ENCODE assay signal across 8 mouse cellular contexts in the genomic region with DNA sequence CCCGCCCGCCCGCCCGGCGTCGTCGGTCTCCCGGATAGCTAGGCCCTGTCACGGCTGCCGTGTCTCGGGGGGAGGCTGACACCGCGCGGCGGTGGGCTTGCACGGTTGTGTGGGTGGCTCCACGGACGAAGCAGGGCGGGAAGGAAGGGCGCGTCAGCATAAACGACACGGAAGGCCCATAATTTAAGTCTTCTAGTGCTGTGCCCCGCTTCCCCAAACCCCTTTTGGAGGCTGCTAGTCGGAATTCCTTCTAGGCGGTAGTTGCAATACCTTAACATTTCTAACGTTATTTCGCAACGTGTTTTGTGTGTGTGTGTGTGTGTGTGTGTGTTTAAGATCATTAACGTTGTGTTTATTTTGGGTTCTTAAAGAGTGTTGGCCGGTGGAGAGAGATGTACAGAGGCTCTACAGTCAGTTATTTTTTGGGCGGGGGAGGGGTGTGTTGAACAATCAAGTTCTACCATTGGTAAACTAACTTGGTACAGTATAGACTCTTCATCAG. TPM values are rescaled to one million over a fixed set of nuclear protein-coding genes. Genes with fewer than 3 reads are reported as not detected.
A peak's percentile ranks its signal among the peaks of the same experiment; 100 is the strongest.
DNase-seq lines count a peak whose midpoint lies in the region; ATAC-seq lines count a peak whose summit lies in the region.

No protein-coding gene starts in this region.

- no peak for DNase-seq in kidney, adult 9 months
- DNase-seq in ES-CJ7 (ENCODE audit: low read depth, low spot score), result peak; percentile 18
- no peak for DNase-seq in natural killer cell, adult 2 months (ENCODE audit: low spot score in 2 of 2)
- no peak for DNase-seq in kidney, postnatal 25 days

- peaks cover 5% of the 10 kb centered on the region; the same call in 1 of the 2 replicates for H3K4me1 ChIP-seq in kidney, embryonic 14.5 days (ENCODE audit: control insufficient read depth, insufficient read depth, low read length)
- H3K4me1 ChIP-seq in embryonic facial prominence, embryonic 15.5 days, result peaks cover 7% of the 10 kb centered on the region
- no peaks in the 10 kb centered on the region for H3K4me1 ChIP-seq in intestine, embryonic 15.5 days (replicated peaks)
- peaks cover 16% of the 10 kb centered on the region for H3K4me1 ChIP-seq in midbrain, embryonic 13.5 days (replicated peaks)

- H3K4me2 ChIP-seq in kidney, embryonic 14.5 days (replicated peaks; ENCODE audit: low read depth, low read length), result peak overlapping the region; percentile 56
- H3K4me2 ChIP-seq in embryonic facial prominence, embryonic 15.5 days (replicated peaks), result peak overlapping the region; percentile 49
- peak overlapping the region; percentile 51 for H3K4me2 ChIP-seq in intestine, embryonic 15.5 days (replicated peaks)
- peak overlapping the region; percentile 75 for H3K4me2 ChIP-seq in midbrain, embryonic 13.5 days (replicated peaks)

- H3K27ac ChIP-seq in kidney, embryonic 14.5 days (ENCODE audit: low read depth, low read length), result peak overlapping the region; percentile 96
- H3K27ac ChIP-seq in embryonic facial prominence, embryonic 15.5 days (replicated peaks), result peak overlapping the region; percentile 96
- H3K27ac ChIP-seq in intestine, embryonic 15.5 days, result peak overlapping the region; percentile 96
- H3K27ac ChIP-seq in midbrain, embryonic 13.5 days, result peak overlapping the region; percentile 95

- no peak for ATAC-seq in kidney, embryonic 14.5 days (ENCODE audit: low FRiP score, low TSS enrichment)
- ATAC-seq in embryonic facial prominence, embryonic 15.5 days (ENCODE audit: insufficient number of reproducible peaks, low FRiP score, low TSS enrichment, low read depth), result no peak; the same call in 1 of the 2 replicates
- ATAC-seq in intestine, embryonic 15.5 days, result no peak; the same call in none of the 2 replicates
- ATAC-seq in midbrain, embryonic 13.5 days, result no peak

- peak overlapping the region; percentile 92 for H3K9ac ChIP-seq in kidney, embryonic 14.5 days (ENCODE audit: low read depth, low read length)
- H3K9ac ChIP-seq in embryonic facial prominence, embryonic 15.5 days, result peak overlapping the region; percentile 90
- H3K9ac ChIP-seq in intestine, embryonic 15.5 days, result peak overlapping the region; percentile 93
- peak overlapping the region; percentile 94 for H3K9ac ChIP-seq in midbrain, embryonic 13.5 days (replicated peaks)

- H3K4me3 ChIP-seq in kidney, embryonic 14.5 days (ENCODE audit: low read length), result peak overlapping the region; percentile 97
- H3K4me3 ChIP-seq in embryonic facial prominence, embryonic 15.5 days (replicated peaks), result peak overlapping the region; percentile 88
- peak overlapping the region; percentile 94 for H3K4me3 ChIP-seq in intestine, embryonic 15.5 days (replicated peaks)
- H3K4me3 ChIP-seq in midbrain, embryonic 13.5 days (replicated peaks), result peak overlapping the region; percentile 98

- peaks cover 3% of the 10 kb centered on the region; the same call in 1 of the 2 replicates for H3K36me3 ChIP-seq in kidney, embryonic 14.5 days (ENCODE audit: control insufficient read depth, insufficient read depth, low read length)
- no peaks in the 10 kb centered on the region for H3K36me3 ChIP-seq in embryonic facial prominence, embryonic 15.5 days
- no peaks in the 10 kb centered on the region for H3K36me3 ChIP-seq in intestine, embryonic 15.5 days
- H3K36me3 ChIP-seq in midbrain, embryonic 13.5 days, result peaks cover 3% of the 10 kb centered on the region; the same call in 1 of the 2 replicates

- no peaks in the 10 kb centered on the region for H3K9me3 ChIP-seq in kidney, embryonic 14.5 days (ENCODE audit: control insufficient read depth, low read length)
- H3K9me3 ChIP-seq in embryonic facial prominence, embryonic 15.5 days (replicated peaks), result no peaks in the 10 kb centered on the region
- no peaks in the 10 kb centered on the region for H3K9me3 ChIP-seq in intestine, embryonic 15.5 days
- no peaks in the 10 kb centered on the region for H3K9me3 ChIP-seq in midbrain, embryonic 13.5 days

- 0% methylated on average over 32 of the region's 32 CpGs for WGBS in kidney, embryonic 14.5 days
- WGBS in embryonic facial prominence, embryonic 15.5 days, result 0% methylated on average over 25 of the region's 32 CpGs
- WGBS in intestine, embryonic 15.5 days, result under 1% methylated on average over 32 of the region's 32 CpGs
- under 1% methylated on average over 32 of the region's 32 CpGs for WGBS in midbrain, embryonic 13.5 days

- no peaks in the 10 kb centered on the region for H3K27me3 ChIP-seq in kidney, embryonic 14.5 days (ENCODE audit: control insufficient read depth, insufficient read depth, low read length)
- no peaks in the 10 kb centered on the region for H3K27me3 ChIP-seq in embryonic facial prominence, embryonic 15.5 days
- no peaks in the 10 kb centered on the region for H3K27me3 ChIP-seq in intestine, embryonic 15.5 days (replicated peaks)
- H3K27me3 ChIP-seq in midbrain, embryonic 13.5 days, result no peaks in the 10 kb centered on the region

RNA-seq across cellular contexts. Expression of gene Ranbp2, which starts 0.6 kb away (rescaled TPM):
- 26.2 and 48.2 TPM in 2 replicates for polyA plus RNA-seq in kidney, embryonic 14.5 days (2014; fragmentation: Nextera tagmentation; extraction: Ambion mirVana)
- 19.0 and 20.7 TPM in 2 replicates for polyA plus RNA-seq in embryonic facial prominence, embryonic 15.5 days (2015; fragmentation: Nextera tagmentation; extraction: Ambion mirVana)
- polyA plus RNA-seq in intestine, embryonic 15.5 days (2015; fragmentation: Nextera tagmentation; extraction: Ambion mirVana), result 19.9 and 23.1 TPM in 2 replicates
- polyA plus RNA-seq in midbrain, embryonic 13.5 days (2015; fragmentation: Nextera tagmentation; extraction: Ambion mirVana), result 22.0 and 23.2 TPM in 2 replicates

RNA-seq across cellular contexts. Expression of gene Ccdc138, which starts 50.4 kb away (rescaled TPM):
- polyA plus RNA-seq in kidney, embryonic 14.5 days (2014; fragmentation: Nextera tagmentation; extraction: Ambion mirVana), result 10.8 and 12.0 TPM in 2 replicates
- polyA plus RNA-seq in embryonic facial prominence, embryonic 15.5 days (2015; fragmentation: Nextera tagmentation; extraction: Ambion mirVana), result 8.2 and 9.7 TPM in 2 replicates
- polyA plus RNA-seq in intestine, embryonic 15.5 days (2015; fragmentation: Nextera tagmentation; extraction: Ambion mirVana), result 6.9 and 7.3 TPM in 2 replicates
- polyA plus RNA-seq in midbrain, embryonic 13.5 days (2015; fragmentation: Nextera tagmentation; extraction: Ambion mirVana), result 10.5 and 10.8 TPM in 2 replicates
